Mouse (Mus musculus) lung, embryonic 15.5 days (tissue): ENCODE results near the gene Nr4a1. TPM values are rescaled to one million over a fixed set of nuclear protein-coding genes. Genes with fewer than 3 reads are reported as not detected.

ENCODE experiments used
- ATAC-seq: fragments of 200-750 bp; cut with Nextera tagmentation; 2 replicates; pipeline ENCODE4 v1.8.0; 2017; ENCODE audit warnings: moderate number of reproducible peaks, borderline replicate concordance; ENCODE audit not compliant: low FRiP score, low TSS enrichment; ENCODE audit errors: extremely low read depth
- H3K27ac ChIP-seq: fragments of 300-500 bp; sonication (generic); 2 replicates; pipeline ENCODE4 v1.5.1; 2015; ENCODE audit warnings: moderate library complexity, mild to moderate bottlenecking, inconsistent platforms
- H3K27me3 ChIP-seq: fragments of 300-500 bp; sonication (generic); 2 replicates; pipeline ENCODE4 v1.6.1; 2015; ENCODE audit warnings: inconsistent platforms
- H3K36me3 ChIP-seq: fragments of 300-500 bp; sonication (generic); 2 replicates; pipeline ENCODE4 v1.6.1; 2015; ENCODE audit warnings: inconsistent platforms
- H3K4me1 ChIP-seq: fragments of 300-500 bp; sonication (generic); 2 replicates; pipeline ENCODE4 v1.6.1; 2015; ENCODE audit warnings: inconsistent platforms
- H3K4me2 ChIP-seq: fragments of 300-500 bp; sonication (generic); 2 replicates; pipeline ENCODE4 v1.6.1; 2015; ENCODE audit warnings: inconsistent platforms, mild to moderate bottlenecking, moderate library complexity
- H3K4me3 ChIP-seq: fragments of 300-500 bp; sonication (generic); 2 replicates; pipeline ENCODE4 v1.5.1; 2015; ENCODE audit warnings: mild to moderate bottlenecking, inconsistent platforms
- H3K9ac ChIP-seq: fragments of 300-500 bp; sonication (generic); 2 replicates; pipeline ENCODE4 v1.6.1; 2015; ENCODE audit warnings: inconsistent platforms
- H3K9me3 ChIP-seq: fragments of 300-500 bp; sonication (generic); 2 replicates; pipeline ENCODE4 v1.6.1; 2016; ENCODE audit warnings: inconsistent platforms
- WGBS: fragments of 180-500 bp; shearing (Covaris S2); methylation state at CpG from one replicate; pipeline ENCODE4 v1.1.7; 2015; 5-methylcytosine and 5-hydroxymethylcytosine counted together
- polyA plus RNA-seq: library from polyadenylated mRNA; unstranded; fragments of >200 nt; fragmentation: Nextera tagmentation; extraction: Ambion mirVana; gene quantifications from 2 replicates; pipeline ENCODE4 v1.2.1, GENCODE M21; 2015

Nr4a1 gene
- polyA plus RNA-seq, 1 experiment from 2014 or later = 9.9 TPM

DNA sequence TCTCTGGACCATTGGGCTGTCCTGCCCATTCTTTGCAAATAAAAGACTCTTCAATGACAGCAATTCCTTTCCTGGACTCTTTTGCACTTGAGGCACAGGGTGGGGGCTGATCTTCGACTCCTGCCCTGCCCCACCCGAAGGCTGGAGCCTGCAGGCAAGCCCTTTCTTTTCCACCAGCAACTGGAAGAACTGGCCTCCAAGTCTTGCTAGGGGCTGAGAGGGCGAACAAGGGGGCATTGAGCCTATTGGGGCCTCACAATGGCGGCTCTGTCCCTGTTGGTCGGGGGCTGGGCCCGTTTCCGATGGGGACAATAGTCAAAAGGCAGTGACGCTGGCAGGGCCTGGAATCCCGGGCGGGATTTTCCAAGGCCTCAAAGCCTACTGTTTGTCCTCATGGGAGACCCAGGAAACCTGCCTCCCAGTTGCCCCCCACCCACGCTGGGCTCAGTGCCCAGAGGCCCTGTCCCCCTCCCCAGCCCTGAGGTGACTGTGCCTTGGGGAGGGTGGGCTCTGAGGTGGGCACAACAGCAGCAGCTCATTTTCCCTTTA is 23.4 kb downstream of the Nr4a1 start:
- no peak overlapping the region for H3K4me2 ChIP-seq
- H3K27me3 ChIP-seq = no peaks in the 10 kb centered on the region
- peak overlapping the region; percentile 20; the same call in 1 of the 2 replicates for H3K27ac ChIP-seq
- H3K36me3 ChIP-seq = peaks cover 12% of the 10 kb centered on the region
- no peak for ATAC-seq
- H3K9ac ChIP-seq = no peak overlapping the region
- H3K9me3 ChIP-seq = no peaks in the 10 kb centered on the region
- H3K4me3 ChIP-seq = no peak overlapping the region
- peaks cover 6% of the 10 kb centered on the region for H3K4me1 ChIP-seq
- 50% methylated on average over 11 of the region's 11 CpGs for WGBS

DNA sequence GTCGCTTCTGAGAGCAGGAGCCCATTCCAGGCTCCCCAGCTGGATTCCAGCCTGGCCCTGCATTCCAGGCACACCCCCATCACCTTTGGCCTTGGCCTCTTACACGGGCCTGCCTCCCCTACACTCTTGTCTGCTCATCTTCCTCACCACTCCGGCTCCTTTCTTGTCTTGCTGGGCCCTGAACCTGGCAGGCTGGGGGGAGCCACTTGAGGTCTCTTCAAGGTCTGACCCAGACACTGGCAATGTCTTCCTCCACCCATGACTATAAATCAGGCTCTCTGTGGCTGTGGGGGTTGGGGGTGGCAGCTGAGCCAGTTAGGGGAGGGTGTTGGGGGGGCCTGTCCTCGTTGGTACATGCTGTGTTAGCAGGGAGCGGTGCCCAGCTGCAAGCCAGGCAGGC is 24.5 kb downstream of the Nr4a1 start:
- no peak overlapping the region for H3K4me3 ChIP-seq
- no peak for ATAC-seq
- H3K9ac ChIP-seq = no peak overlapping the region
- H3K9me3 ChIP-seq = no peaks in the 10 kb centered on the region
- H3K36me3 ChIP-seq = peaks cover 2% of the 10 kb centered on the region
- WGBS = 34% methylated on average over 5 of the region's 5 CpGs
- H3K27ac ChIP-seq = no peak overlapping the region
- H3K27me3 ChIP-seq = no peaks in the 10 kb centered on the region
- peaks cover 14% of the 10 kb centered on the region for H3K4me1 ChIP-seq
- no peak overlapping the region for H3K4me2 ChIP-seq

DNA sequence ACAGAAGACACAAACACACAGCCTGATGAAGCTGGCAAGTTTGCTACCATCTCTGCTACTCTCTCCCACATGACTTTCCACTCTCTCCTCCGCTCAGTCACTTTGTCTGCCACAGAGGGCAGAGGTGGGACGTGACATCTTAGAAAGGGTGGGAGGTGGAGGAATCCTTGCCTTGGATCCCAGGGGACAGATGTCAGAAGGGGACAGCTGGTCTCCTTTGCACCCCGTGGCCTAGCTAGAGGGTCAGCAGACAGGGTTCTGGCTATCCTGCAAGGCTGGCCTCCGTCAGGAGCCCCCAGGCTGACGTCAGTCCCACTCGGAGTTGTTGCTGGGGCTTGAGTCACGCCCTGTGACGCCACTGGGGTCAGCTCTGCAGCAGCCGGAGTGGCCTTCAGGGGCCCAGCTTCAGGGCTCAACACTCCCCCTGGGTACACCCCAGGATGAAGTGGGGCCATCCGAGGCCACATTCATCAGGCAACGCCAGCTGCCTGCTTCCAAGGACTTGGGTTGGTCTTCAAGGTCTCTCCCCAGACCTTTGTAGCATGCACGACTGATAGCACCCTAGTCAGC is 25.4 kb downstream of the Nr4a1 start:
- Histone ChIP-seq H3K27me3 (no peaks in the 10 kb centered on the region), H3K36me3 (no peaks in the 10 kb centered on the region), H3K9me3 (no peaks in the 10 kb centered on the region), H3K4me1 (peaks cover 9% of the 10 kb centered on the region; the same call in 1 of the 2 replicates), H3K4me3 (no peak overlapping the region), H3K27ac (no peak overlapping the region), H3K9ac (no peak overlapping the region), H3K4me2 (no peak overlapping the region)
- WGBS = 47% methylated on average over 12 of the region's 12 CpGs
- no peak for ATAC-seq

DNA sequence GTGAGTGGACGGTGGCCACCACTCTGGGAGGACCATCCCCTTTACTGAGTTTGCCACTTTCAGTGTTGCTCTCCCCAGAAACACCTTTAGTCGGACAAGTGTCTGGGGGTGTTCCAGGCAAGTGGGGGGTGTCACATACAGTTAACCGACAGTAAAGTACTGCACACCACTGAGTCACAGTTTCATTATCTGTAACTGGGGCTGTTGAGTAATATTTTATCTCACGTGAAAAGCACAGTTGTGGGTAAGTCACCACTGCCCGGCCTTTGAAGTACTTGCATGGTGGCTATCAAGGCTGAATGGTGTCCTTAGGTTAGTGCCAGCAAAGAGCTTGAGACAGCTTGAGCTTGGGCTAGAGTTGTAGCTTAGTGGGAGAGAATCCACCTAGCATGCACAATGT is 28.4 kb downstream of the Nr4a1 start:
- 66% methylated on average over 5 of the region's 5 CpGs for WGBS

DNA sequence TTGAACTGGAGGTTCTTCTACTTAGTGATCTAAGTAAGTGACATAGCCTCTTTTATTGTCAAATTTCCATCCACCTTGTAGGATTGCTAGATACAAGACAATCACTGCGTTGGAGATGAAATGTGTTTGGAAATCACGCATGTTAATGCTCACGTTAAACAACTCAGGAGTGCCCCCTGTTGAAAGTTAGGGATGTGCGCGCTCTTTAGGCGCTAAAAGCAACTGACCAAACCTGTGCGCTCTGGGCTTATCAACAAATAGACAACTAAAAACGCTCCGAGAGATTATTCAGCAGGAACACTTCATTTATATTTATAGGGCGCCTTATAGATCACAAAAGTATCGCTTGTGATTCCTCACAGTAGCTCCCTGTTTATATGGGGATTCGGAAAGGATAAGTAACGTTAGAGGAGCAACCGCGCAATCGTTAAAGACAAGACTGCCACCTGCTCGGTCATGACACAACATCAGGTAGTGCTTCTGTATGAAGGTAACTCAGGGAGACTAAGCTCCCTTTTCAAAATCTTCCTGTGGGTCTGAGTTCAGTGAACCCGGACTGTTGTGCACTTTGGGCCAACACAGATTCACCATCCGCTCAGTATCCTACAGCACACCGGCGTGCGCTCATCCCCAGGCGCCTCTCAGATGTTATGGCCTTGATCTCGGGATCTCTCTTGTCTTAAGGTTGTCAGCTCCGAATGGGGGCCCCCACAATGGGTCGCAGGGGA is 29.3 kb downstream of the Nr4a1 start:
- H3K36me3 ChIP-seq = peaks cover 14% of the 10 kb centered on the region
- peak overlapping the region; percentile 97 for H3K4me3 ChIP-seq
- H3K9ac ChIP-seq = peak overlapping the region; percentile 89
- peak overlapping the region; percentile 98 for H3K4me2 ChIP-seq
- under 1% methylated on average over 26 of the region's 26 CpGs for WGBS
- no peak; the same call in none of the 2 replicates for ATAC-seq
- no peaks in the 10 kb centered on the region for H3K9me3 ChIP-seq
- H3K27ac ChIP-seq = peak overlapping the region; percentile 91
- H3K4me1 ChIP-seq = peaks cover 25% of the 10 kb centered on the region
- no peaks in the 10 kb centered on the region for H3K27me3 ChIP-seq

More for the DNA sequence above, 28.4 kb downstream of the Nr4a1 start:
- no peaks in the 10 kb centered on the region for H3K9me3 ChIP-seq
- H3K27me3 ChIP-seq = no peaks in the 10 kb centered on the region
- no peak overlapping the region for H3K4me3 ChIP-seq
- H3K27ac ChIP-seq = no peak overlapping the region
- H3K36me3 ChIP-seq = peaks cover 7% of the 10 kb centered on the region
- ATAC-seq = no peak
- H3K4me1 ChIP-seq = peaks cover 25% of the 10 kb centered on the region
- H3K4me2 ChIP-seq = no peak overlapping the region
- H3K9ac ChIP-seq = no peak overlapping the region

DNA sequence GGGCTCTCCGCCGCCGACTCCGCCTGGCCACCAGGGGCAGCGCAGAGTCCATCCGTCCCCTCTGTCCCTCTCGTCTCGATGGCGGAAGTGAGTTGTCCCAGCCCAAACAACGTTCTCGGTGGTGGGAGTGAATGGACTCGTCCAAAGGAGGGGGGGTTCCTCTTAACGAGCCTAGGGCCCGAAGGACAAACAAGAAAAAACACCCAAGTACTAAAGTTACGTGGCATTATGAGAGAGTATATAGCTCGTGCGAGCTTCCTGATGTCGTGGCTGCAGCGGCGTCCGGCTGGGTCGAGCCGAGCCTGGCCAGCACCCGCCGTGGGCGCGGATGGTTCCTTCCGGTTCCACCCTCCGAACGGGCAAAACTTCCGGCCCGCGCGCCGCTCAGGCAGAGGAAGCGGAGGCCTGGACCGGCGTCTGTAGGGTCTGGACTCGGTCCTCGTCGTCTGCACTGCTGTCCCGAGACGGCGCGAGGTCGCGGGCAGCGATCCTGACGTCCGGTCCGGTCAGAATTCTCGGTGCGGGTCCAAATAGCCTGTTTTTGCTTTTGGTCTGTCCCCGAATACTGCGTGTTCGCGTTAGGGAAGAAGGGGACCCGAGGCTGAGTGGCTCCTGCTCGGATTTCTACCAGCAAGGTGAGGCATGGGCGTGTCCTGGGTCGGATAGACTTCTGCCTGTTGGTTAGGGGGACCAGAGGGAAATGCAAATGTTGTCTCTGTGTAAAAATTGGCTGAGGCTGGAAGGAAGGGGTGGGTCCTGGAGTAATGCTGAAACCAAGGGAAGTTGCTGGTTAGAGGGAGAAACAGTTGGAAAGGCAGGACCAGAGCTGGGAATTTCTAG is 30.1 kb downstream of the Nr4a1 start, which contains the start of gene Atg101:
TSS of gene Atg101 (plus strand) at position 362 of the 840 bp plus-strand sequence.
- WGBS = under 1% methylated on average over 61 of the region's 61 CpGs
- Histone ChIP-seq H3K4me1 (peaks cover 25% of the 10 kb centered on the region), H3K9ac (peak within 1 kb of the TSS; percentile 89), H3K4me2 (peak within 1 kb of the TSS; percentile 98), H3K4me3 (peak within 1 kb of the TSS; percentile 97), H3K27ac (peak within 1 kb of the TSS; percentile 91), H3K36me3 (peaks cover 22% of the 10 kb centered on the region), H3K9me3 (no peaks in the 10 kb centered on the region), H3K27me3 (no peaks in the 10 kb centered on the region)
- ATAC-seq = peak; percentile 92

DNA sequence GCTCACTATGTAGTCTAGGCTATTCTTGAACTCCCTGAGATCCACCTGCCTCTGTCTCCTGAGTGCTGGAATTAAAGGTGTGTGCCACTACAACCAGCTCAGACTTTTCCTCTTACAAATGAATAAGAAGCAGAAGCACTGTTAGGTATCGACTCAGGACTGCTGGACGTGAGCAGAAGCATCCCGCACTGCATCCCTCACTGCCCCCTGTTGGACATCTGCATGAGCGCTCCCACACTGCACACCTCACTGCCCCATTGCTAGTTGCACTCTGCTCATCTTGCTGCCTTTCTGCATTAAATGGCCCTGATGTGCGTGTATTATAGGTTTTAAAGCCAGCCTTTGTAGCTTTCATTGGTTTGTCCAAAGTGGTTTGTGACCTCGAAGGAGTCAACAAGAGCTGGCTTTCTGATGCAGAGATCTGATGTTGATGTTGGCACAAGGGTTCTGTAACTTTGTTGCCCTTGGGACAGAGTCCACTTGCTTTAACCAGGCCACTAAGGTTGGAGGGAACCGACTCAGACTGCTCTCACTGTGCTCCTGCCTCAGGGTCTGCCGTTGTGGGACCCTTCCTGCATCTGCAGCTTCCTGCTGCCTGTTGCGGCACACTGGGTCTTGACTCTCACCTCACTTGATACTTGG is 32.2 kb downstream of the Nr4a1 start:
- 64% methylated on average over 9 of the region's 9 CpGs for WGBS
- Histone ChIP-seq H3K4me3 (no peak overlapping the region), H3K27ac (no peak overlapping the region), H3K4me2 (no peak overlapping the region), H3K4me1 (peaks cover 25% of the 10 kb centered on the region), H3K27me3 (no peaks in the 10 kb centered on the region), H3K9me3 (no peaks in the 10 kb centered on the region), H3K36me3 (peaks cover 42% of the 10 kb centered on the region), H3K9ac (no peak overlapping the region)
- ATAC-seq = no peak

DNA sequence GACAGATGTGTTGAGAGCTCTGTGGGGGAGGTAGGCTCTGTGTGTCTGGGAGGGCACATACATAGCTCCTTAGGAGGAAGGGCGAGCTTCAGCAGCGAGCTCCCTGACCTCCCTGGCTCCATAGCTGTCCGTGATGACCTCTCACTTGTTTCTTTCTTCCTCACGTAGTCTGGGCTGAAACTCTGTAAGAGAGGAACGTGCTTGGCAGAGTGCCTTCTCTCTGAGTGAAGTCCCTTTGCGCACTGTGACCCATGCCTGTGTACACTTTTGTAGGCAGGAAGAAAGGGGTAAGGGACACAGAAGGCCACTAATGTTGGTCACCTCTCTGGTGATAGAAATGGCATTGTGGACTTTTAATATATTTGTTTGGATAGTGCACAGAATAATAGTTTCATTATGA is 33.3 kb downstream of the Nr4a1 start:
- ATAC-seq = no peak
- WGBS = 75% methylated on average over 6 of the region's 6 CpGs
- Histone ChIP-seq H3K4me1 (peaks cover 26% of the 10 kb centered on the region), H3K27me3 (no peaks in the 10 kb centered on the region), H3K9ac (no peak overlapping the region), H3K4me3 (no peak overlapping the region), H3K36me3 (peaks cover 47% of the 10 kb centered on the region), H3K27ac (no peak overlapping the region), H3K9me3 (no peaks in the 10 kb centered on the region), H3K4me2 (no peak overlapping the region)

DNA sequence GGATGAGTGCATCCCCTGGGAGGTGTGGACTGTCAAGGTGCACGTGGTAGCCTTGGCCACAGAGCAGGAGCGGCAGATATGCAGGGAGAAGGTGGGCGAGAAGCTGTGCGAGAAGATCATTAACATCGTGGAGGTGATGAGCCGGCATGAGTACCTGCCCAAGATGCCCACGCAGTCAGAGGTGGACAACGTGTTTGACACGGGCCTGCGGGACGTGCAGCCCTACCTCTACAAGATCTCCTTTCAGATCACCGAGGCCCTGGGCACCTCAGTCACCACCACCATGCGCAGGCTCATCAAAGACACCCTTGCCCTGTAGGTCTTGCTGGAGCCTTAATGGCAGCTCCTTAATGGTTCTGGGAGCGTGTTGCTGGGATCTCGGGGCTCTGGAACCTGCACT is 36.3 kb downstream of the Nr4a1 start:
- Histone ChIP-seq H3K36me3 (peaks cover 47% of the 10 kb centered on the region), H3K4me3 (no peak overlapping the region), H3K4me1 (peaks cover 18% of the 10 kb centered on the region), H3K9ac (no peak overlapping the region), H3K27me3 (no peaks in the 10 kb centered on the region), H3K4me2 (no peak overlapping the region), H3K27ac (no peak overlapping the region), H3K9me3 (no peaks in the 10 kb centered on the region)
- WGBS = 91% methylated on average over 15 of the region's 15 CpGs
- no peak for ATAC-seq

DNA sequence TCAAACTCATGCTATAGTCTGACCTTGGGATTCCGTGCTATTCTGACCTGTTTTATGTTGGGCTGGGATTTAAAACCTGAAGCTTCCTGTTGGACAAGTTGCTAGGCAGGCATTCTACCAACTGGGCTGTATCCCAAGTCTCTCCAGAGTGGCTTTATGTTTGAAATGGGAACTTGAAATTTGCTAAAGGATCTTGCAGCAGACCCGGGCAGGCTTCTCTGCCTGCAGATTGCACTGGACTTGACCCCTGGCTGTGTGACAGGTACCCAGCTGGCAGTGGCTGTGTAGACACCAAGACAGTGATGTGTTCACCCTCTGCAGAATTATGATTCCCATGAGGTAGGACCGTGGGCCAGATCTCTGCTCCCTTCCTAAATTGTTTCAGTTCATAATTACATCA is 37.9 kb downstream of the Nr4a1 start:
- Histone ChIP-seq H3K27me3 (no peaks in the 10 kb centered on the region), H3K9ac (no peak overlapping the region), H3K27ac (no peak overlapping the region), H3K4me1 (0 out of 2 replicates have a peak, but pooled peaks cover 18% of the 10 kb centered on the region), H3K4me3 (no peak overlapping the region), H3K36me3 (peaks cover 44% of the 10 kb centered on the region), H3K4me2 (no peak overlapping the region), H3K9me3 (no peaks in the 10 kb centered on the region)
- ATAC-seq = no peak
- WGBS = 75% methylated on average over 3 of the region's 3 CpGs

DNA sequence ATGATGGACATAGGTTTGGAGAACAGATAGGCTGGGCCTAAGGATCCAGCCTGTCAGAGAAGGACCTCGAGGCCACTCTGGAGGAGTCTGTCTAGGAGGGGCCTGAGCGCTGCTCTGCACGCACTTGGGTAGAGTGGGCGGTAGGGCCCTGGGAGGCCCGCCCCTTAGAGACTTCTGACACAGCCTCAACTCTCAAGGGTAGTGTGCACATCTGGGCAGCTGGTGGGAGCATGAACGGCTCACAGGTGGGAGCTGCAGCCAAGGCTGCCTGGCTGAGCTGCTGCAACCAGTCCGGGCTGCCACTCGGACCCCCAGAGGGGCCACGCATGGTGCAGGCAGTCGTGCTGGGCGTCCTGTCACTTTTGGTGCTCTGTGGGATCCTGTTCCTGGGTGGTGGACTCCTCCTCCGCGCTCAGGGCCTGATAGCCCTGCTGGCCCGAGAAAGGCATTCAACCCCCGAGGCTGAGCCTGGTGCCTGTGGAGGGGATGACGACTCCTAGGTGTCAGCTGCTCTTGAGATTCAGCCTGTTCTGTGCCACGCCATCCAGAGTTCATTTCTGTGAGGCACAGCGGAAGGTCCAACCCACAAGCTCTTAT is 39.1 kb downstream of the Nr4a1 start, which contains the start of gene 6030408B16Rik:
TSS of gene 6030408B16Rik (plus strand) at position 188 of the 597 bp plus-strand sequence.
- peak; percentile 41 for ATAC-seq
- no peaks in the 10 kb centered on the region for H3K27me3 ChIP-seq
- peak within 1 kb of the TSS; percentile 51 for H3K4me2 ChIP-seq
- peak within 1 kb of the TSS; percentile 93 for H3K27ac ChIP-seq
- 0 out of 2 replicates have a peak, but pooled peaks cover 21% of the 10 kb centered on the region for H3K4me1 ChIP-seq
- H3K9me3 ChIP-seq = no peaks in the 10 kb centered on the region
- peaks cover 35% of the 10 kb centered on the region for H3K36me3 ChIP-seq
- H3K9ac ChIP-seq = peak within 1 kb of the TSS; percentile 40
- peak within 1 kb of the TSS; percentile 42 for H3K4me3 ChIP-seq
- 35% methylated on average over 18 of the region's 18 CpGs for WGBS
